Mouse (Mus musculus): ENCODE measurements around the gene Olfr1053.
"Not testable (repeated sequence)": the region's sequence is repeated elsewhere in the genome, so short reads cannot be mapped to it uniquely, and the experiment has no call there.

Olfr1053 gene

DNA sequence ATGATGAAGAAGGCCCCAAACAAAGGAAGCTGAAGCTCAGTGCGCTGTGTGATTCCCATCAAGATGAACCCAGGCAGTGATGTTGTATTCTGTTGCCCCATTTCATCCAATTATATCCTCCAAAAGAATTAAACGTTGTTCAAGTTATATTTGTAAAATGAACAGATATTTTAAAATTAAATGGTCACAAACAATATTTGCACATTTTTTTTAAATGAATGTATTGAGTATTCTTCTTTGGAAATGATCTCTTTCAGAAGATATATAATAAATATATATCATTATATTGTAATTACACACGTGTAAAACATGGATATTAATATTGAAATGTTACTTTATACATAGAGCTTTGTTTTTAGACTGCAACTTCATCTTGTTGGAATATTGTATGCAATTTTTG, at the start of gene Olfr1053:
Olfr1053 (minus strand) TSS at position 101 of the 400 bp plus-strand sequence.
- in situ Hi-C loops (cut with MboI, MseI), result loop anchor here in 1 of 2 experiments (5.0 kb wide), 1 partner anchor 52 kb away; no protein-coding TSS in a partner anchor

GRCm38 (mm10) chr2:86362369-86362768, 47.3 kb upstream of the Olfr1053 start, which contains the start of gene Olfr1056:
TSS of gene Olfr1056 (minus strand) at chr2:86362469.
- in situ Hi-C loops (cut with MboI, MseI), result no loop called here

DNA sequence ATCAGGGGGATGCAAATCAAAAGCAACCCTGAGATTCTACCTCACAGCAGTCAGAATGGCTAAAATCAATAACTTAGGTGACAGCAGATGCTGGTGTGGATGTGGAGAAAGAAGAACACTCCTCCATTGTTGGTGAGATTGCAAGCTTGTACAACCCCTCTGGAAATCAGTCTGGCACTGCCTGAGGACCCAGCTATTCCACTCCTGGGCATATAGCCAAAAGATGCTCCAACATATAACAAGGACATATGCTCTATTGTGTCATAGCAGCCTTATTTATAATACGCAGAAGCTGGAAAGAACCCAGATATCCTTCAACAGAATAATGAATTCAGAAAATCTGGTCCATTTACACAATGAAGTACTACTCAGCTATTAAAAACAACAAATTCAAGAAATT, 36.7 kb upstream of the Olfr1053 start:
- in situ Hi-C loops (cut with MboI, MseI), result not testable (repeated sequence)

- in situ Hi-C loops (cut with MboI, MseI), result no loop called here
These were observed 35.1 kb upstream of the Olfr1053 start, which contains the start of gene Olfr1055 for GRCm38 (mm10) chr2:86350184-86350583. TSS of gene Olfr1055 (minus strand) at chr2:86350284.

DNA sequence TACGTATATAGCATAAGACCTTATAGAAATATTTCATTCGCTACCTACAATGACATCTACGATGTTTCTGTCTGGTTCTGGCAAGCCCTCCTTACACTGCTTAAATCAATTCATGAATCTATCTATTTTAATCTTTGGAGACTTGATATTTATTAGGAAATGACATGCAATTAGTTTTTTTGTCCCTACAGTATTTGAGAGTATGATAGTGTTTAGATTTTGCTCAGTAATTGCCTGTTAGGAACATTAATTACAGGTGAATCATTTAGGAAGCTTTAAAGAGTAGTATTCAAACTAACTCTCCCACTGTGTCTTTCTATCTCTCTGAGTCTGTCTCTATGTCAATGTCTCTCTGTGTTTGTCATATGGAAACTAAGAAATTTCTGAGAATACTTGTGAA, 20.2 kb upstream of the Olfr1053 start, which contains the start of gene Olfr1054:
Olfr1054 (minus strand) TSS at position 101 of the 400 bp plus-strand sequence.
- in situ Hi-C loops (cut with MboI, MseI), result no loop called here

- in situ Hi-C loops (cut with MboI, MseI), result loop anchor here in 1 of 2 experiments (10.0 kb wide), 1 partner anchor 1043 kb away; no protein-coding TSS in a partner anchor
These were observed 22.9 kb downstream of the Olfr1053 start, which contains the start of gene Olfr1052 for GRCm38 (mm10) chr2:86292155-86292554. TSS of gene Olfr1052 (plus strand) at chr2:86292455.

DNA sequence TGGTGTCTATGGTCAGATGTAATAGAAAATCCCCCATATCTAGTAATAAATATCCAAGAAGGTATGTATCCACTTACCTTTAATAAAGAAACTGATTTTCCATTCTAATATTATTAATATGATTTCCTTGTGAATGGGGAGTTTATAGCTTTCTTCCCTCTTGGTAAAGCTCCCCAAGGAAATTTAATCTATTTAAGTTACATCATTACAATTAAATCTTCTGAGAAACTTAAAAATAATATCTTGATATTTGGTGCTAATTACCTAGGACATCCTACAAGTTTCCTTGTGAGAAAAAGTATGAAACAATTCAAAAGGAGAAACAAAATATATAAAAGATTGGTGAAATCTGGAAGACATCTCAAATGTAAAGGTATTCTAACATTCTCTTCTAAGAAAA, 36.1 kb downstream of the Olfr1053 start, which contains the start of gene Olfr1051:
Olfr1051 (minus strand) TSS at position 101 of the 400 bp plus-strand sequence.
- in situ Hi-C loops (cut with MboI, MseI), result not testable (repeated sequence)
